Mouse (Mus musculus) forebrain, postnatal 0 days (tissue): ENCODE results near the gene Hoxd3. TPM values are rescaled to one million over a fixed set of nuclear protein-coding genes. Genes with fewer than 3 reads are reported as not detected.

Experiments
- ATAC-seq: fragments of 200-750 bp; cut with Nextera tagmentation; 2 replicates; pipeline ENCODE4 v1.8.0; 2017; ENCODE audit warnings: mild to moderate bottlenecking, moderate library complexity
- DNase-seq: peaks from one replicate; pipeline ENCODE4 v3.0.0-alpha.2; 2015
- H3K27ac ChIP-seq: fragments of 300-500 bp; sonication (generic); 2 replicates; pipeline ENCODE4 v1.5.1; 2014; ENCODE audit warnings: low read depth, mild to moderate bottlenecking, antibody characterized with exemption, low read length, moderate library complexity, mixed read lengths
- H3K27me3 ChIP-seq: fragments of 300-500 bp; sonication (generic); 2 replicates; pipeline ENCODE4 v1.6.1; 2014; ENCODE audit warnings: mild to moderate bottlenecking, low read length, mixed read lengths; ENCODE audit not compliant: insufficient read depth
- H3K36me3 ChIP-seq: fragments of 300-500 bp; sonication (generic); 2 replicates; pipeline ENCODE4 v1.6.1; 2014; ENCODE audit warnings: mild to moderate bottlenecking, moderate library complexity; ENCODE audit not compliant: insufficient read depth
- H3K4me1 ChIP-seq: fragments of 300-500 bp; sonication (generic); 2 replicates; pipeline ENCODE4 v1.6.1; 2014; ENCODE audit warnings: antibody characterized with exemption; ENCODE audit not compliant: insufficient read depth
- H3K4me2 ChIP-seq: fragments of 300-500 bp; sonication (generic); 2 replicates; pipeline ENCODE4 v1.6.1; 2014; ENCODE audit warnings: low read depth, mild to moderate bottlenecking, moderate library complexity
- H3K4me3 ChIP-seq: fragments of 300-500 bp; sonication (generic); 2 replicates; pipeline ENCODE4 v1.5.1; 2014; ENCODE audit warnings: low read depth, low read length, mixed read lengths
- H3K9ac ChIP-seq: fragments of 300-500 bp; sonication (generic); 2 replicates; pipeline ENCODE4 v1.6.1; 2014; ENCODE audit warnings: mild to moderate bottlenecking
- H3K9me3 ChIP-seq: fragments of 300-500 bp; sonication (generic); 2 replicates; pipeline ENCODE4 v1.6.1; 2016; ENCODE audit warnings: low read length
- CTCF ChIP-seq: sonication (generic); IDR thresholded peaks from 2 replicates; pipeline ENCODE4 v1.5.1; 2016; ENCODE audit warnings: antibody characterized with exemption, control low read depth, low read depth
- WGBS: fragments of 180-500 bp; shearing (Covaris S2); extraction: QIAGEN DNeasy Blood & Tissue Kit; methylation state at CpG from one replicate; pipeline ENCODE4 v1.1.7; 2014; 5-methylcytosine and 5-hydroxymethylcytosine counted together
- polyA plus RNA-seq: library from polyadenylated mRNA; unstranded; fragments of >200 nt; fragmentation: Nextera tagmentation; extraction: Ambion mirVana; gene quantifications from 2 replicates; pipeline ENCODE4 v1.2.1, GENCODE M21; 2015
- total RNA-seq: library from RNA; depleted of rRNA; stranded (reverse); fragments of >200 nt; gene quantifications from 2 replicates; pipeline ENCODE4 v1.2.3, GENCODE M21; 2014

Gene Hoxd3
- total and polyA plus RNA-seq, 2 experiments from 2014 or later: not detected

- under 1% methylated on average over 47 of the region's 47 CpGs for WGBS
- no peaks in the 10 kb centered on the region for H3K9me3 ChIP-seq
- H3K36me3 ChIP-seq: no peaks in the 10 kb centered on the region
- ATAC-seq (peak; percentile 36; the same call in 1 of the 2 replicates), DNase-seq (no peak)
- H3K4me2 ChIP-seq: 0 out of 2 replicates have a peak overlapping the region, but pooled peaks have one; percentile 4
- H3K27me3 ChIP-seq: peaks cover 96% of the 10 kb centered on the region
- TF ChIP-seq CTCF: no peak
- H3K27ac ChIP-seq: no peak overlapping the region
- no peak overlapping the region for H3K9ac ChIP-seq
- H3K4me3 ChIP-seq: no peak overlapping the region
- H3K4me1 ChIP-seq: no peaks in the 10 kb centered on the region
Observed at GRCm38 (mm10) chr2:74749337-74750121, 37.8 kb downstream of the Hoxd3 start.

GRCm38 (mm10) chr2:74750731-74751250 is 39.1 kb downstream of the Hoxd3 start:
- no peak for TF ChIP-seq CTCF
- Histone ChIP-seq H3K27ac (no peak overlapping the region), H3K36me3 (no peaks in the 10 kb centered on the region), H3K4me2 (no peak overlapping the region), H3K9me3 (no peaks in the 10 kb centered on the region), H3K27me3 (peaks cover 93% of the 10 kb centered on the region), H3K4me1 (no peaks in the 10 kb centered on the region), H3K9ac (no peak overlapping the region), H3K4me3 (no peak overlapping the region)
- DNase-seq: no peak
- ATAC-seq: no peak
- WGBS: 13% methylated on average over 5 of the region's 5 CpGs

- H3K4me2 ChIP-seq: no peak overlapping the region
- H3K4me1 ChIP-seq: no peaks in the 10 kb centered on the region
- no peak for TF ChIP-seq CTCF
- 0 out of 2 replicates have a peak, but pooled peaks cover 3% of the 10 kb centered on the region for H3K9me3 ChIP-seq
- no peak overlapping the region for H3K4me3 ChIP-seq
- H3K9ac ChIP-seq: no peak overlapping the region
- no peaks in the 10 kb centered on the region for H3K36me3 ChIP-seq
- no peak for ATAC-seq
- no peak for DNase-seq
- peaks cover 95% of the 10 kb centered on the region for H3K27me3 ChIP-seq
- 69% methylated on average over 1 of the region's 1 CpGs for WGBS
- H3K27ac ChIP-seq: no peak overlapping the region
Observed at GRCm38 (mm10) chr2:74751861-74752260, 40.1 kb downstream of the Hoxd3 start.

- 1% methylated on average over 45 of the region's 45 CpGs for WGBS
- no peak overlapping the region for H3K27ac ChIP-seq
- no peaks in the 10 kb centered on the region for H3K36me3 ChIP-seq
- H3K27me3 ChIP-seq: peaks cover 95% of the 10 kb centered on the region
- ATAC-seq: no peak
- H3K4me1 ChIP-seq: no peaks in the 10 kb centered on the region
- no peak for DNase-seq
- 0 out of 2 replicates have a peak, but pooled peaks cover 3% of the 10 kb centered on the region for H3K9me3 ChIP-seq
- no peak overlapping the region for H3K4me2 ChIP-seq
- H3K4me3 ChIP-seq: no peak overlapping the region
- no peak overlapping the region for H3K9ac ChIP-seq
- no peak for TF ChIP-seq CTCF
Observed at GRCm38 (mm10) chr2:74752431-74753174, 40.9 kb downstream of the Hoxd3 start.

GRCm38 (mm10) chr2:74753175-74753523 is 41.4 kb downstream of the Hoxd3 start:
- H3K27ac ChIP-seq: no peak overlapping the region
- DNase-seq (no peak), ATAC-seq (no peak)
- H3K9ac ChIP-seq: no peak overlapping the region
- no peaks in the 10 kb centered on the region for H3K36me3 ChIP-seq
- 2% methylated on average over 25 of the region's 25 CpGs for WGBS
- H3K4me2 ChIP-seq: no peak overlapping the region
- 0 out of 2 replicates have a peak, but pooled peaks cover 3% of the 10 kb centered on the region for H3K9me3 ChIP-seq
- peaks cover 95% of the 10 kb centered on the region for H3K27me3 ChIP-seq
- no peak for TF ChIP-seq CTCF
- no peak overlapping the region for H3K4me3 ChIP-seq
- H3K4me1 ChIP-seq: no peaks in the 10 kb centered on the region

GRCm38 (mm10) chr2:74753711-74754110 is 42.0 kb downstream of the Hoxd3 start:
- DNase-seq (no peak), ATAC-seq (no peak)
- Histone ChIP-seq H3K36me3 (no peaks in the 10 kb centered on the region), H3K9me3 (0 out of 2 replicates have a peak, but pooled peaks cover 3% of the 10 kb centered on the region), H3K27me3 (peaks cover 90% of the 10 kb centered on the region), H3K9ac (no peak overlapping the region), H3K4me1 (no peaks in the 10 kb centered on the region), H3K4me3 (no peak overlapping the region), H3K27ac (no peak overlapping the region), H3K4me2 (no peak overlapping the region)
- WGBS: 15% methylated on average over 5 of the region's 5 CpGs
- no peak for TF ChIP-seq CTCF
